Mouse (Mus musculus): ENCODE results near the gene Lonrf2.
A peak's percentile ranks its signal among the peaks of the same experiment; 100 is the strongest.

Gene Lonrf2

DNA sequence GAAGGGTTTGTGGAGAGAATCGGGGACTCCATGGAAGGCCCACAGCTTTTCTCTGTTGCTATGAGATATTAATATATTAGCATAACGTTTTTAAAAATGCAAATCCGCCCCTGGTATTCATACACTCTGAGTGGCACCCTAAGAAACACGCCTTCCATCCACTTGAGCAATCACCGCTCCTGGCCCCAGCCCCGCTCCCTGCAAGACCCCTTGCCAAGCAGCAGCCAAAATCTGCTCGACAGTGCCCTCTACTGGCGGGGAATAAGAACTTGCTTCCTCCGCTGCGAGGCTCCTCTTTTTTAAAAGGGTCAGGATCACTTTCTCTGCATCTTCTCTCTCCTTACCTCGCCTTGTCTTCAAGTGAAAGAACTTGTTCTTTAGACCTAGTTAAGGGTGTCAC lies 68.7 kb downstream of the Lonrf2 start:
- DNase-seq: peak; percentile 24

DNA sequence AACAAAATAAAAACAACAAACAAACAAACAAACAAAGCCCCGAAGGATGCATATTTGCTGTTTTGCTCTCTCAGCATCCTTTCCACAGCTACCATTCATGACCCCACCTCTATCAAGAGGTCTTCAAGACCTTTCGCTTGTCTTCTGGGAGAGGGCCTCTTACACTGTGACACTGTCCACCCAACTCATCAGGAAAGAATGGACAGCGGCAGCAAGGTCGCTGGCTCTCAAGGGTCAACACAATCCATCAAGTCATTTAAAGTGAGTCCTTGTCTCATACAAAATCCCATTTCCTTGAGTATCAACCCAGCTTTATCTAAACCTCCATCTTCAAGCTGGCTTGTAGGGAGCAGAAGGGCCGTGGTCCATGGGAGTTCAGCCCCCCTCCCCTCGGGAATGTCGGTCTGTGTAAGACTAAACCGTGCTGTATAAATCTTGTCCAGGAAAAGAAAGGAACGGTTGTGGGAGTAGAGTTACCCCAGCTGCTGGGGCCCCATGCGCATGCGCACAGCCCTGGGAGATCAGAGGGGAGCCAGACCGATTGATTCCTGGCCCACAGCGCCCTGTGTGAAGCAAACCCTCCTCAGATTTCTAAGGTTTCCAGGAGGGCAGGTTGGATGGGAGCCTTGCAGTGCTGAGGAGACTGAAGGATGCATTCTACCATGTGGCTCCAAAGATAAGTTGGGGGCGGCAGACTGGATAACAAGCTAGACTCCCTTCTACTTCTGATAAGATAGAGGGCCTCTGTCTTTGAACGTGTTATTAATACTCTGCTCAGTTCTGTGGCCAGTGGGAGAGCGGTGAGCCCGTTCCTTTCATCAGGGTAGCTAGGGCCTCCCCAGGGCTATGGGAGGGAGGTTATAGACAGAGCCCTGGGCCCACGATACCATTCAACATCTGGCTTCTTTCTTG lies 69.6 kb downstream of the Lonrf2 start:
- DNase-seq: no peak

DNA sequence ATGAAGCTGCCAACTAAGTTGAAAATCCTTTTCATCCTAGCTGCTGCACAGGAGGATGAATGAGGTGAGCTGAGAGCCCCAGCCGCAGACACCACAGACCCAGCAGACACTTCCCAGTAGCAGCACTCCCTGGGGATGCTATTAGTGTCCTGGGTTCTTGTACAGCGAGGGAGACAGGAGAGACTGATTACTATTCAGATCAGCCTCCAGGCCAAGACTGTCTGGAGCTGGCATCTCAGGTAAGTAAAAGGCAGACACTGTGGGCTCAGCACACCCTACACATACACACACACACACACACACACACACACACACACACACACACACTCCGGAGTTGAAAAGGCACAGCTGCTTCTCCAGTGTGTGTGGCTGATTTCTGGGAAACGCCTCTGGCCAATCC lies 70.3 kb downstream of the Lonrf2 start:
- no peak for DNase-seq

DNA sequence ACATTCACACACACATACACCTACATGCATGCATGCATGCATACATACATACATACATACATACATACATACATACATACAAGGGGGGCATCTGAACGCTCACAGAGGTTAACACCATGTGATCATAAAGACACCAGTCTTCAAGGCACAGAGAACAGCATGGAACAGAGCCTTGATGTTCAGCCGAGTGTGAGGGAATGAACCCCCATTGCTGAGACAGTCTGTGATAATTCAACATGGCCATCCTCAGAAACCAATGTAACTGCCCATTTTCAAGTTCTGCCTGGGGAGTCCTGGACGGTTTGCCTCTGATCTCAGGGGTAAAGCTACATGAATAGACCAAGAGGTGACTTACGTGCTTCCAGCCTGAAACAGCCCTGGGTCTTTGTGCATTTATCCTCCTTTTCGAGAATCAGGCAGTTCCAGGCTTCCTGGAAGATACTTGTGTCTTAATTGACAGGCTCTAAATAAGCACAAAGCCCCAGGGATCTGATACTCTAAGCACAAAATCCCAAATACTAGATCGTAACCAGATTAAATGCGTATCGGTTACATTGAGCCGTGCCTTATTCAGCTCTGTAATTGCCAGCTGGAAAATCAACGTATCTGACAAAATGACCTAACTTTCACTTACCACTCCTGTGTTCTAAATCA lies 72.4 kb downstream of the Lonrf2 start:
- DNase-seq: no peak

DNA sequence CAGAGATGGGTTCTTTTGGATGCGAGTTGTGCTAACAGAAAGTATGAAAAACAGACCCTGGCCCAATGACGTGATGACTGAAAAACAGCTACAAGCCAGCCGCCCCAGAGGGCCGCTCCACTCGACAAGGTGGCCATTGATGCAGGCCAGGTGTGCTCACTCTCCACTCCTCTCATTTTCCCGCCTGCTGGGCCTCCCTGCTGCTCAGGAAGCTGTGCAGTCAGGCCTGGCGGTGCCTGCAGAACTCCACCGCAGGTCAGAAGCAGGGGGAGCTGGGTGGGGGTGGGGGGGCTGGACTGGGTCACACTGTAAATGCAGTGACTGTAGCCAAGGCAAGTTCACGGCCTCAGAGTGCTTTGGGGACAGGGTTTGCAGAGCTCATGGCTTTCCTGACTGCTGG lies 76.1 kb downstream of the Lonrf2 start:
- DNase-seq: no peak

DNA sequence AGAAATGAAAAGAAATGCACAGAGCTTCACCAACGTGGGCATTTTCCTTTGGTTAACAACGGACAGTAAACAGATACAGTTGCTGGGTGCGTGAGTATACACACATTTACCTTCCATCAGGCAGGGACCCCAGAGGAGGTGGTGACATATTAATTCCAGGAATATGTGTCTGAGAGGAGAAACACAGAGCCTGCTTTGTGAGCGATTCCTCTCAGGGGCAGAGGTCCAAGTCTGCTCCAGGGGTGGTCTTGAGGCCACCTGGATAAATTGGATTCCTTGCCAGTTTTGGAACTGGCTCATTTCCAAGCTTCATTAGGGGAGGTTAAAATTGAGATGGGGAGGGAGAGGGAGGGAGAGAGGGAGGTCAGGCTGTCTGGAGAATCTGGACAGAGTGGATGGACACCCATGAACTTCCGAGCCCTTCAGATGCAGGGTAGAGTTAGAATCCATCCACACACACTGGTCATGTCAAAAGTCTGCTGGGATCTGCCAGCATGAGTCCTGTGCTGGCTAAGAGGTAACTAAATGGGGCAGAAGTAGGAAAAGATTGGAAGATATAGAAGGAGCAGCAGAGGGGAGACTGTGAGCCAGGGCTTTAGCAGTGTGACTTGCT lies 78.6 kb downstream of the Lonrf2 start:
- no peak for DNase-seq

DNA sequence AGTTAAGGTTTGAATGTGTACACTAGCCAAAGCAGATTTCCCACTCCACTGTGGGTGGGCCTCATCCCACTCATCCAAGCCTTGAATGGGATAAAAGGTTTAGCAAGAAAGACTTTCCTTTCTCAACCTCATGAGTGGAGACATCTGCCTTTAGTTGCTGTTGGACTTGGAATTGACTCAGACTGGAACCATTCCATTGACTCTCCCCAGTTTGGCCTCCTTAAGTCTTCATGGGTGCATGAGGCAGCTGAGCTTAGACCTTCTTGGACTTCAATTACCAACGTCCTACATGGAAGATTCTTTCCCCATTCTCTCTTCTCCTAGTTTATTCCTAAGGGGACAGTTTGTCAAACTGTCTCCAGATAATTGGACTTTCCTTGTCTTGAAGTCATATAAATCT lies 92.6 kb downstream of the Lonrf2 start:
- DNase-seq: no peak
